15 mouse cellular contexts compared by ENCODE assay signal in genomic region chr7:75318320-75318719, GRCm38 (mm10). TPM values are rescaled to one million over a fixed set of nuclear protein-coding genes. Genes with fewer than 3 reads are reported as not detected.
"Had no signal": no experiment of that assay in that cellular context is flagged by ENCODE, and none has a peak within 500 bp of the region (broad histone marks: within the 10 kb centered on the region; RNA-seq: fewer than 3 reads in every experiment).

No protein-coding gene starts in this region.

- H3K36me3 ChIP-seq: limb, embryonic 12.5 days; liver, embryonic 13.5 days; lung, embryonic 15.5 days; midbrain, embryonic 13.5 days; stomach, embryonic 15.5 days had no signal

- H3K27me3 ChIP-seq: limb, embryonic 12.5 days; liver, embryonic 13.5 days; lung, embryonic 15.5 days; midbrain, embryonic 13.5 days; stomach, embryonic 15.5 days had no signal

- H3K27ac ChIP-seq: limb, embryonic 12.5 days; liver, embryonic 13.5 days; lung, embryonic 15.5 days; macrophage; midbrain, embryonic 13.5 days; stomach, embryonic 15.5 days had no signal

- H3K4me3 ChIP-seq: limb, embryonic 12.5 days; liver, embryonic 13.5 days; lung, embryonic 15.5 days; midbrain, embryonic 13.5 days; stomach, embryonic 15.5 days had no signal

- DNase-seq: kidney, adult 8-10 months; kidney, postnatal 25 days; layer of hippocampus, adult 9-11 months; layer of hippocampus, postnatal 36 days; liver; liver, embryonic 13.5 days; liver, postnatal 0 days; right cerebral cortex, adult 18-20 months; right cerebral cortex, postnatal 25 days; thymus, postnatal 36 days had no signal

- ATAC-seq: liver, postnatal 0 days; midbrain, embryonic 13.5 days had no signal

- H3K4me1 ChIP-seq: limb, embryonic 12.5 days; liver, embryonic 13.5 days; lung, embryonic 15.5 days; midbrain, embryonic 13.5 days; stomach, embryonic 15.5 days had no signal

RNA-seq across cellular contexts. Expression of gene Sv2b, which starts 9.3 kb away (rescaled TPM):
- polyA plus RNA-seq: liver, postnatal 0 days; macrophage had no signal
